Mouse (Mus musculus) heart, adult 2 months (tissue): ENCODE measurements at regions not wholly inside any gene's neighbourhood (a gene's known extent, or its start where the extent isn't known, plus 50 kb on each side); places are given as distances from the start of the nearest gene placed in this dataset.
A peak's percentile ranks its signal among the peaks of the same experiment; 100 is the strongest.

ENCODE experiments used
- DNase-seq, 2 experiments: peaks; one replicate each; pipeline ENCODE4 v3.0.0; 2021
- H3K27ac ChIP-seq: fragments of 200-600 bp; 2 replicates; pipeline ENCODE4 v1.8.1; 2022
- H3K27me3 ChIP-seq: fragments of 200-500 bp; 2 replicates; pipeline ENCODE4 v1.6.1; 2012; ENCODE audit warnings: mild to moderate bottlenecking, low read length, inconsistent platforms, mixed read lengths; ENCODE audit not compliant: control insufficient read depth, insufficient read depth
- H3K36me3 ChIP-seq: fragments of 200-500 bp; 2 replicates; pipeline ENCODE4 v1.6.1; 2012; ENCODE audit warnings: low read length, inconsistent platforms; ENCODE audit not compliant: control insufficient read depth, insufficient read depth
- H3K4me1 ChIP-seq: fragments of 200-500 bp; 2 replicates; pipeline ENCODE4 v1.6.1; 2011; ENCODE audit warnings: low read length; ENCODE audit not compliant: control insufficient read depth, insufficient read depth
- H3K4me3 ChIP-seq: fragments of 200-600 bp; 2 replicates; pipeline ENCODE4 v1.8.1; 2022
- H3K79me2 ChIP-seq: fragments of 200-500 bp; replicated peaks from 2 replicates; pipeline ENCODE4 v1.6.1; 2012; ENCODE audit warnings: mild to moderate bottlenecking, inconsistent platforms, low read length, moderate library complexity, mixed read lengths; ENCODE audit not compliant: control insufficient read depth, insufficient read depth
- H3K9ac ChIP-seq: fragments of 200-500 bp; 2 replicates; pipeline ENCODE4 v1.6.1; 2012; ENCODE audit warnings: low read depth, mild to moderate bottlenecking, control low read depth, inconsistent platforms, low read length, mixed read lengths
- CTCF ChIP-seq: fragments of 200-600 bp; IDR thresholded peaks from 2 replicates; pipeline ENCODE4 v1.8.1; 2022; ENCODE audit warnings: antibody characterized with exemption, mild to moderate bottlenecking, moderate library complexity
- EP300 ChIP-seq: fragments of 200-500 bp; IDR thresholded peaks from 2 replicates; pipeline ENCODE4 v1.6.1; 2011; ENCODE audit warnings: low read depth, low read length, control low read depth; ENCODE audit not compliant: insufficient read depth
- POLR2A ChIP-seq: fragments of 200-500 bp; IDR thresholded peaks from 2 replicates; pipeline ENCODE4 v1.6.1; 2011; ENCODE audit warnings: mild to moderate bottlenecking, low read depth, low read length, control low read depth; ENCODE audit not compliant: insufficient read depth
- WGBS: fragments of 180-500 bp; shearing (Covaris S2); methylation state at CpG from one replicate; pipeline ENCODE4 v1.1.7; 2018; 5-methylcytosine and 5-hydroxymethylcytosine counted together
- intact Hi-C: fragments of 180-260 bp; cut with DNase I; formaldehyde crosslinking; loops from one replicate; pipeline ENCODE4 v1.15.1; 2025

DNA sequence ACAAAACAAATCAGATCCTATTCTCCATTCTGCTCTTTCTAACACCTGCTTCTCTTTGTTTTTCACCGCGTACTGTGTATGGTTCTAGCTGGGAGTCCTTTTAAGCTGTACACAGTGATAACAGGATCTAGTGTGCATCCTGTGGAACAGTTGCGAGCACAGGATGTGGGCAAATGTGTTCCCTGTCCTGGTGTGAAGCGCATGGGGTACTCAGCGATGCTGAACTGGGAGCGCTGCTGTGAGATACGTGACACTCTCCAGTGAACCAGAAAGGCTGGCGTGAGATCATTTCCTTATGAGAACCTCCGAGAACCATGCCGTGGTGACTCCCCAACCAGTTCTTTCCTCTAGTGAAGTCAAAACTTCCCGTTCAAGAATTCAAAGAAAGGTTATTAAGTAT, 72.6 kb upstream of the Kif2a start:
- peak overlapping the region; percentile 2 for H3K27ac ChIP-seq
- H3K9ac ChIP-seq = peak overlapping the region; percentile 1; the same call in 1 of the 2 replicates
- no peaks in the 10 kb centered on the region for H3K27me3 ChIP-seq
- 32% methylated on average over 11 of the region's 11 CpGs for WGBS
- H3K4me1 ChIP-seq = peaks cover 4% of the 10 kb centered on the region
- no peak for TF ChIP-seq POLR2A
- no peak for TF ChIP-seq CTCF
- no peak for TF ChIP-seq EP300
- H3K79me2 ChIP-seq = no peaks in the 10 kb centered on the region
- no peaks in the 10 kb centered on the region for H3K36me3 ChIP-seq
- H3K4me3 ChIP-seq = peak overlapping the region; percentile 34
- DNase-seq = peak in 1 of 2 experiments; percentile 24
- intact Hi-C loops = no loop called here

- intact Hi-C loops = no loop called here
- H3K9ac ChIP-seq = no peak overlapping the region
- no peak for DNase-seq
- peaks cover 4% of the 10 kb centered on the region for H3K4me1 ChIP-seq
- TF ChIP-seq CTCF = no peak
- no peak overlapping the region for H3K4me3 ChIP-seq
- 82% methylated on average over 2 of the region's 2 CpGs for WGBS
- no peaks in the 10 kb centered on the region for H3K36me3 ChIP-seq
- H3K27ac ChIP-seq = no peak overlapping the region
- H3K27me3 ChIP-seq = no peaks in the 10 kb centered on the region
- no peaks in the 10 kb centered on the region for H3K79me2 ChIP-seq
Observed at GRCm38 (mm10) chr13:107093683-107094082, 71.8 kb upstream of the Kif2a start.

DNA sequence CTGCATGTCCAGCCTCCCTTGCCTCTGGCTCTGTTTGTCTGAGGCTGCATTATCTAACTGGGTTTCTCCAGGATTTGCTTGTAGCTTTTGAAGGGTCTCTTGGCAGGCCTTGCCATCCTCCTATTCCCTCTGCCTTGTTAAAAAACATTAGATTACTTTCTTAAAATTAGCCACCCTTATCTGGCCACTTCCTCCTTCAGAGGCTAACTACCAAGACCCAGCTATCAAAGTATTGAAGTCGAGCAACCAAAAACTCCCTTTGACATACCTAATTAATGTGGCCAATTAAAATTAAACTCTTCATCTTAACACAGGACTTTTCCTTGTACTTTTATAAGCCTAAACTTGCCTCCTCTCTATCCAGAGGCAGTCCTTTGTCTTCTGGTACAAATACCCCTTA, 66.3 kb upstream of the Kif2a start:
- Histone ChIP-seq H3K4me1 (no peaks in the 10 kb centered on the region), H3K27me3 (no peaks in the 10 kb centered on the region), H3K9ac (no peak overlapping the region), H3K27ac (no peak overlapping the region), H3K79me2 (no peaks in the 10 kb centered on the region), H3K4me3 (no peak overlapping the region), H3K36me3 (no peaks in the 10 kb centered on the region)
- no peak for DNase-seq
- TF ChIP-seq EP300 (no peak), CTCF (no peak), POLR2A (no peak)
- 35% methylated on average over 1 of the region's 1 CpGs for WGBS
- intact Hi-C loops = no loop called here

DNA sequence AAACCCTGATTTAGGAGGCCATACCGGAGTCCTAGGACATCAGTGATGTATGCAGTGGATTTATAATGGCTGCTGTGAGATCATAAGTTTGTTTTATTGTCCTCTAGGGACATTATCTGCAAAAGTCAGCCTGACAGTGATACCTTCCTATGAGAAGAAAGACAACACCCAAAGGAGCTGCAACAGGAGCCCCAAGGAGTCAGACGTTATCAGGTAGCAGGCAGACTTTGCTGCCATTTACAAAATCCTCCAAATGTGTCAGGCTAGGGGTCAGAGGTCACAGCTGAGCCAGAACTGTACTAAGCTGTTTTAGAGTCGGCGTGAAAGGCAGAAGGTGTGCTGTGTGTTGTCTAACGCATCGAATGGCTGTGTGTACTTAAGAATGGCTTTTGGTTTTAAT, 65.4 kb upstream of the Kif2a start:
- H3K4me1 ChIP-seq = no peaks in the 10 kb centered on the region
- no peaks in the 10 kb centered on the region for H3K36me3 ChIP-seq
- WGBS = 73% methylated on average over 6 of the region's 6 CpGs
- no peak overlapping the region for H3K4me3 ChIP-seq
- DNase-seq = no peak
- no peaks in the 10 kb centered on the region for H3K79me2 ChIP-seq
- no peak for TF ChIP-seq EP300
- no peak for TF ChIP-seq POLR2A
- no peak for TF ChIP-seq CTCF
- intact Hi-C loops = no loop called here
- no peak overlapping the region for H3K9ac ChIP-seq
- no peak overlapping the region for H3K27ac ChIP-seq
- no peaks in the 10 kb centered on the region for H3K27me3 ChIP-seq

DNA sequence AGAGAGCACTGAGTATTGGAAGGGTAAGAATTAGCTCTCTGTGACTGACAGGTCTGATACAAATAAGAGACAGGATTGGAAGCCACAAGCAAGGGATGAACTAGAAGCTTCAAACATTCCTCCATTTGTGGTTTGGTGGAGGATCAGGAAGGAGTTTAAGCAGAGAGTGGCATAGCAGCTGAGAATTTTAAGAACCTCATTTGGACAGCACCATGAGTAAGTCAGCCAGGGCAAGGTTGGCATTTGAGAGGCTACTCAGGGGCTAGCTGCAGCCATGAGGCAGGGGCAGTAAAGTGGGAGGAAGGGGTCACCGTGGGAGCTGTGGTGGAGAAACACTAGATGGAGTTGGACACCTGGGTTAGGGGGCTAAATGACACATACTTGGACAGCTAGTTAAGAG, 56.2 kb upstream of the Kif2a start:
- H3K27ac ChIP-seq = no peak overlapping the region
- intact Hi-C loops = no loop called here
- H3K4me1 ChIP-seq = peaks cover 5% of the 10 kb centered on the region
- H3K4me3 ChIP-seq = no peak overlapping the region
- H3K79me2 ChIP-seq = no peaks in the 10 kb centered on the region
- TF ChIP-seq CTCF (no peak), EP300 (no peak), POLR2A (no peak)
- H3K9ac ChIP-seq = no peak overlapping the region
- no peak for DNase-seq
- H3K27me3 ChIP-seq = no peaks in the 10 kb centered on the region
- 81% methylated on average over 1 of the region's 1 CpGs for WGBS
- H3K36me3 ChIP-seq = no peaks in the 10 kb centered on the region

- TF ChIP-seq CTCF (no peak), POLR2A (no peak), EP300 (no peak)
- intact Hi-C loops = no loop called here
- Histone ChIP-seq H3K36me3 (no peaks in the 10 kb centered on the region), H3K27ac (no peak overlapping the region), H3K9ac (no peak overlapping the region), H3K4me3 (no peak overlapping the region), H3K79me2 (no peaks in the 10 kb centered on the region), H3K27me3 (no peaks in the 10 kb centered on the region), H3K4me1 (peaks cover 5% of the 10 kb centered on the region)
- WGBS = 83% methylated on average over 4 of the region's 4 CpGs
- DNase-seq = no peak
Observed at GRCm38 (mm10) chr13:107074917-107075316, 53.0 kb upstream of the Kif2a start.
